Mouse (Mus musculus): ENCODE data around the gene Ccdc141.

Ccdc141 gene

DNA sequence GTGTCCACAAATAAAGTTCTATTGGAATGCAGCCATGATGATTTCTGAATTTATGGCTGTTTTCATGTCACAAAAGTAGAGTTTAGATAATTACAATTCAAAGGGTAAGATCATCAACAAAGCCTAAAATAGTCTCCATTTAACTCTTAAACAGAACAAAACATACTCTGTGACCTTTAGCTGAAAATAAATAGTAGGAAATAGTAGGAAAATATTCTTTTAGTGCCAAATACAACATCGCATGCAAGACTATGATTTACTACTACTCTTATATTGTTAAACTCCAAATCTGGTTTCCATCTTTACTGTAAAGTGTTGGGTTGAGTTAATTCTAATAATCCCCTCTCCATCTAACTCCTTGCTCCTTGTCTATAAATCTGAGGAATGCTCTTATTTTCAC lies 37.0 kb downstream of the Ccdc141 start:
- DNase-seq (ENCODE audit: low spot score in 2 of 2): no peak

DNA sequence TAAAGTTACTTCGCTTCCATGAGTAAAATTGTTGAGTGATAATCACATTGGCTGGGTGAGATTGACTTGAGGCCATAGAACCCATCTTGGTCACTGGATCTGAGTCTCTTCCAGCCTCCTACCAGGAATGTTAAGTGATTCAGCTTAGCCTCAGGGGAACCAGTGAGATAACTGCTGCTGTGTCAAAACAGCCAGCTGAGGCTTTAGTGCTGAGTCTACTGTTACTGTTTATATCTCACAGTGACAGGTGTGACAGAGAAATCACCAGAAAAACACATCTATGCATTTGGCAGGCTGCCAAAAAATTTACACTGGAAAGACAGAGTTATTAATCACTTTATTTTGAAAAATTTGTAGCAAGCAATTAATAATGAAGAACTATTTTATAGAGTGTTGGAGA lies 43.5 kb downstream of the Ccdc141 start:
- DNase-seq (ENCODE audit: low spot score in 2 of 2): no peak

- DNase-seq (ENCODE audit: low spot score in 2 of 2): no peak
These were observed 52.3 kb downstream of the Ccdc141 start for GRCm38 (mm10) chr2:77118102-77118501.

DNA sequence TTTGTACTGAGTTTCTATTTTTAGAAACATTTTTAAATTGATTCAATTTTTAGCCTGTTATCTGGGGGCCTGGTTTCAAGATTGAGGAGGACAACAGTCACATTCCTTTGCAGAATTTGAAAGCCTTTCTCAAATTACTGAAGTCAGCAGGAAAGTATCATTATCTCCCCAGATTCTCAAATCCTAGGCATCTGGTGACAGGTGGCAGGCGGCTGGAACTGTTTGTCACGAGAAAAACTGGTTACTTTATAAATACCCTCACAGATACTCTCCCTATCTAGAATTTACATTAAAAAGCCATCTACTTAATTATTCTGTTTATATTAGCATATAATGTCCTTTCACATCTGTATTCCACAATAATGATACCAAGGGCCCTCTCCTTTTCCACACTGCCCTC lies 56.1 kb downstream of the Ccdc141 start:
- no peak for DNase-seq (ENCODE audit: low spot score in 2 of 2)

DNA sequence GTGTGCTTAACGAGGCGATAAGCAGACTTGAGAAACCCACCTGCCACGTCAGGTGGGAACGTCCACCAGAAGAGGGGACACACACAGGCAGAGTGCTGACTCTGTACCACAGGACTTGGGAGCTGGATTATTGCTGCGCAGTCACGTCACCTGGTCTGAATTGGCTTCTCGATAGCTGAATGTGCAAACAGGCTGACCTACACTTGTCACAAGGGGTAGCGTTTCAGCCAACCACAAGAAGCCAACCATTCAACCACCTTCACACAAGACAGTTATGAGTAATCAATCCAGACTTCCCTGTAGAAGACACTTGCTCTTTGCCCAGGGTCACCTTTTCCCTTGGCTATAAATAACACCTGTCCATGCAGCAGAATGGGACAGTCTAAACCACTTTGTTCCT lies 56.6 kb downstream of the Ccdc141 start:
- no peak for DNase-seq (ENCODE audit: low spot score in 2 of 2)

DNA sequence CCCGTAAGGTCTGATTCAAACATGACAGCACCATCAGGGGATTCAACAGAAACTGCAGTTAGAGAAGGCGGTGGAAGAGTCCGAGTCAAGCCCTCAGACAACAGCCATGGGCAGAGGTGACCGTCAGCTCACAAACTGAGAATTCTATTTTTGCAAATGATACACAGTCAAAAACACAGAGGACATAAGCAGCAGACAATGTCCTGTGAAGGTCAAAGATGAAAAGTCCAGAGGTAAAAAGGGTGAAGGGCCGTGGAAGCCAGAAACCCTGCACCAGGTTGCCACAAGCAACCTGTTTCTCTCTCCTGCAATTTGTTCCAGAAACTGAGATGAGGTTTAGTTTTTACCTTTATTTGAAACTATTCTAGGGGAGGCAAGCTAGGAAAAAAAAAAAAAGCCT lies 57.4 kb downstream of the Ccdc141 start:
- no peak for DNase-seq (ENCODE audit: low spot score in 2 of 2)

- no peak for DNase-seq (ENCODE audit: low spot score in 2 of 2)
These were observed 59.3 kb downstream of the Ccdc141 start for GRCm38 (mm10) chr2:77111095-77111494.

- DNase-seq (ENCODE audit: low spot score in 2 of 2): no peak
These were observed 60.1 kb downstream of the Ccdc141 start for GRCm38 (mm10) chr2:77110365-77110764.

GRCm38 (mm10) chr2:77109506-77110123 lies 60.8 kb downstream of the Ccdc141 start:
- DNase-seq (ENCODE audit: low spot score in 2 of 2): peak; percentile 24 to 67

- no peak for DNase-seq (ENCODE audit: low spot score in 2 of 2)
These were observed 61.9 kb downstream of the Ccdc141 start for GRCm38 (mm10) chr2:77108562-77108961.

- DNase-seq (ENCODE audit: low spot score in 2 of 2): no peak
These were observed 64.3 kb downstream of the Ccdc141 start for GRCm38 (mm10) chr2:77106150-77106549.

DNA sequence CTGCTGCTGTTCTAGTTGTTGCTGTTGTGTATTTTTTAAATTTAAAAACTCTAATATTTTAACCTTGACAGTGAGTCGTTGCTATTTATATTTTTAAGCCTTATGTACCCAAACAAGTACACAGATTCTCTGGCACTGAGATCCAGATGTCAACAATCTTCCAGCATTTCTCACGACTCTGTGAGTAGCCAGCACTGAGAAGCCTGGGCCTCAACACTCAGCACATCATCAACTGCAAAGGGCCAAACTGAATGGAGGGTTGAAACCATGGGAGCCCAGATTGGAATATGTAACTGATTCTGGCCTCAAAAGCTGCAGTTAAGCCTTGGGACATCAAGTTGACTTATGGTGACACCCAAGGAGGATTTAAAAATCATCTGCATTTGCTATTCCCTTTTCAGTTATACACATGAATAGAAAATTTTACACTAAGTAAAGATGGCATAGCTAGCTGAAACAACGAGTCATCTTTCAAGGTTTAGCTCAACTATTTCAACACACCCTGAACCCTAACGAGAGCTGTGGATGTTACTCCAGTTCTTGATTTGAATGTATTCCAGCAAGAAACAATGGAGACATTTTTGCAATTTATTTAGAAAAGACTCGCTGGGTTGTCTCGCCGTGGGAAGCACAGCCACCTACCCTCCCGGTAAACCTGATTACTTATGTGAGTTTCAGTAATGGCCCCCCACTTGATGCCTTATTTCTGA lies 65.3 kb downstream of the Ccdc141 start:
- DNase-seq (ENCODE audit: low spot score in 2 of 2): no peak

GRCm38 (mm10) chr2:77102516-77102915 lies 67.9 kb downstream of the Ccdc141 start:
- no peak for DNase-seq (ENCODE audit: low spot score in 2 of 2)

- no peak for DNase-seq (ENCODE audit: low spot score in 2 of 2)
These were observed 70.6 kb downstream of the Ccdc141 start for GRCm38 (mm10) chr2:77099814-77100213.

GRCm38 (mm10) chr2:77098769-77099168 lies 71.7 kb downstream of the Ccdc141 start:
- no peak for DNase-seq (ENCODE audit: low spot score in 2 of 2)

GRCm38 (mm10) chr2:77091749-77092148 lies 78.7 kb downstream of the Ccdc141 start:
- no peak for DNase-seq (ENCODE audit: low spot score in 2 of 2)

DNA sequence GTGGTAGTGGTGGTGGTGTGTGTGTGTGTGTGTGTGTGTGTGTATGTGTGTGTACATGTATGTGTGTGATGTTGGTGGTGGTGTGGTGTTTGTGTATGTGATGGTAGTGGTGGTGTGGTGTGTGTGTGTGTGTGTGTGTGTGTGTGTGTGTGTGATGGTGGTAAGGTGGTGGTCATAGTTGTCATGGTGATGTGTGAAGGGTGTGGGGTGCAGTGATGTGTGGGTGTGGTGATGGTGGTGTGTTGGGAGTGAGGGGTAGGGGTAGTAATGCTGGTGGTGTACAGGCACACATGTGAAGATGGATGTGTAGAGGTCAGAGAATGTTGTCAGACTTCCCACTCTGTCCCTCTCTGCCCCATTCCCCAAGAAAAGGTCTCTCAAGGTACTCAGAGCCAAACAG lies 85.1 kb downstream of the Ccdc141 start:
- DNase-seq (ENCODE audit: low spot score in 2 of 2): no peak

DNA sequence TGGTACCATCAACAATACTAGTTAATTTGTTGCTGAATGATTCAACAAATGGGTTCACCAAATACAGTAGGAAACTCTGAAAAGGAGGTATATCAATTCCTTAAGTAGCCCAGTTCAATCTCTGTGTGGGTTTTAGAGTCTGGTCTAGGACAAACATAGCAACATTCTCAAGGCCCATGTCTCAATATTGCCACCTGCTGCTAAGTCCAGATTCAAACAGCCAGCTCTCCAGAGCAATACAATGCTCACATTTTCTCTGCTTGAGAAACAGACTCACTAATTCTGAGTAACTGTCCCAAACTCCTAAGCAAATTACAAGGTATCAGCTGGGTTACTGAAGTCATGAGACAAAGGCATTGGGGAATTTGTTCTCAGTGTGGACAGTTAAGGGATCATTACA lies 85.8 kb downstream of the Ccdc141 start:
- no peak for DNase-seq (ENCODE audit: low spot score in 2 of 2)

GRCm38 (mm10) chr2:77081156-77081555 lies 89.3 kb downstream of the Ccdc141 start:
- no peak for DNase-seq (ENCODE audit: low spot score in 2 of 2)

GRCm38 (mm10) chr2:77080657-77081056 lies 89.8 kb downstream of the Ccdc141 start:
- no peak for DNase-seq (ENCODE audit: low spot score in 2 of 2)

GRCm38 (mm10) chr2:77078746-77079145 lies 91.7 kb downstream of the Ccdc141 start:
- DNase-seq (ENCODE audit: low spot score in 2 of 2): no peak

- no peak for DNase-seq (ENCODE audit: low spot score in 2 of 2)
These were observed 96.1 kb downstream of the Ccdc141 start for GRCm38 (mm10) chr2:77074373-77074772.

- DNase-seq (ENCODE audit: low spot score in 2 of 2): no peak
These were observed 96.5 kb downstream of the Ccdc141 start for GRCm38 (mm10) chr2:77073930-77074329.

GRCm38 (mm10) chr2:77065294-77065693 lies 105.1 kb downstream of the Ccdc141 start:
- peak in 1 of 2 experiments; percentile 39 for DNase-seq (ENCODE audit: low spot score in 2 of 2)
